Mouse (Mus musculus) intestine, postnatal 0 days (tissue): ENCODE data around the gene AA467197. TPM values are rescaled to one million over a fixed set of nuclear protein-coding genes. Genes with fewer than 3 reads are reported as not detected.

Experiments
- ATAC-seq: fragments of 200-750 bp; cut with Nextera tagmentation; 2 replicates; pipeline ENCODE4 v1.8.0; 2017; ENCODE audit warnings: mild to moderate bottlenecking, moderate TSS enrichment, moderate library complexity
- H3K27ac ChIP-seq: fragments of 300-500 bp; sonication (generic); 2 replicates; pipeline ENCODE4 v1.5.1; 2014; ENCODE audit warnings: mild to moderate bottlenecking, low read depth, low read length, moderate library complexity
- H3K27me3 ChIP-seq: fragments of 300-500 bp; sonication (generic); replicated peaks from 2 replicates; pipeline ENCODE4 v1.6.1; 2014; ENCODE audit warnings: low read length, mixed read lengths; ENCODE audit not compliant: control insufficient read depth, insufficient read depth
- H3K36me3 ChIP-seq: fragments of 300-500 bp; sonication (generic); 2 replicates; pipeline ENCODE4 v1.6.1; 2014; ENCODE audit warnings: mild to moderate bottlenecking, moderate library complexity; ENCODE audit not compliant: control insufficient read depth, insufficient read depth
- H3K4me1 ChIP-seq: fragments of 300-500 bp; sonication (generic); replicated peaks from 2 replicates; pipeline ENCODE4 v1.6.1; 2014; ENCODE audit warnings: antibody characterized with exemption, low read length, mixed read lengths; ENCODE audit not compliant: control insufficient read depth, insufficient read depth
- H3K4me2 ChIP-seq: fragments of 300-500 bp; sonication (generic); replicated peaks from 2 replicates; pipeline ENCODE4 v1.6.1; 2014; ENCODE audit warnings: low read depth, mild to moderate bottlenecking, moderate library complexity
- H3K4me3 ChIP-seq: fragments of 300-500 bp; sonication (generic); 2 replicates; pipeline ENCODE4 v1.5.1; 2014; ENCODE audit warnings: low read depth, low read length
- H3K9ac ChIP-seq: fragments of 300-500 bp; sonication (generic); 2 replicates; pipeline ENCODE4 v1.6.1; 2014; ENCODE audit warnings: mild to moderate bottlenecking, low read depth, low read length
- H3K9me3 ChIP-seq: fragments of 300-500 bp; sonication (generic); 2 replicates; pipeline ENCODE4 v1.6.1; 2016; ENCODE audit warnings: mixed run types; ENCODE audit not compliant: control insufficient read depth
- CTCF ChIP-seq: sonication (generic); IDR thresholded peaks from 2 replicates; pipeline ENCODE4 v1.5.1; 2016; ENCODE audit warnings: low read depth, mild to moderate bottlenecking, control low read depth, antibody characterized with exemption, moderate library complexity
- WGBS: fragments of 180-500 bp; shearing (Covaris S2); extraction: QIAGEN DNeasy Blood & Tissue Kit; methylation state at CpG from one replicate; pipeline ENCODE4 v1.1.7; 2014; 5-methylcytosine and 5-hydroxymethylcytosine counted together
- microRNA counts: library from miRNA; unstranded; fragments of <30 nt; microRNA quantifications from one replicate; lab custom pipeline; 2016
- microRNA-seq: library from miRNA; unstranded; fragments of <30 nt; microRNA quantifications from one replicate; pipeline ENCODE4, GENCODE M21; 2016
- polyA plus RNA-seq: library from polyadenylated mRNA; unstranded; fragments of >200 nt; fragmentation: Nextera tagmentation; extraction: Ambion mirVana; gene quantifications from 2 replicates; pipeline ENCODE4 v1.2.1, GENCODE M21; 2015

The AA467197 gene
- polyA plus RNA-seq, 1 experiment from 2014 or later = 38.4 TPM

- peaks cover 11% of the 10 kb centered on the region for H3K9me3 ChIP-seq
- H3K9ac ChIP-seq = no peak overlapping the region
- H3K27me3 ChIP-seq = no peaks in the 10 kb centered on the region
- H3K36me3 ChIP-seq = peaks cover 14% of the 10 kb centered on the region; the same call in 1 of the 2 replicates
- 83% methylated on average over 5 of the region's 5 CpGs for WGBS
- TF ChIP-seq CTCF = no peak
- peak; percentile 36; the same call in 1 of the 2 replicates for ATAC-seq
- no peak overlapping the region for H3K4me3 ChIP-seq
- no peak overlapping the region for H3K27ac ChIP-seq
- no peak overlapping the region for H3K4me2 ChIP-seq
- H3K4me1 ChIP-seq = no peaks in the 10 kb centered on the region
Measured at GRCm38 (mm10) chr2:122681379-122682137, 44.8 kb downstream of the AA467197 start.

DNA sequence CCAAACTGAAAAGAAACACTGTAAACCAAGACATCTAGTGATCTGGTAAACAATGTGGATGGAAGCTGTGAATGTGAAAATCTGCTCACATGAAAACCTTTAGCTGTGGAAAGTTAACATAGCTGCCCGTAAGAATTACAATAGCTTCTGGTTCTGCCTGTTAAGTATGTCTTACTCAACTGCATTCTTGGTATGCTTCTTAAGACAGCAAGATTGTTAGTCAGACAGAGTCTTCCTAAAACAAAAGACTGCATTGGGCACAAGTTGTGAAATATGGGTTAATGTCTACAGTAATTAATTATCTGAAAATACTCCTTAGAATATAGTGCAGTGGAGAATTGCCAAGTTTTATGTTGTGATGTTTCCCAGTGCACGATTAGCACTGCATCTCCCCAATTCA is 45.7 kb downstream of the AA467197 start:
- H3K9me3 ChIP-seq = peaks cover 11% of the 10 kb centered on the region
- H3K9ac ChIP-seq = no peak overlapping the region
- 84% methylated on average over 2 of the region's 2 CpGs for WGBS
- no peak for ATAC-seq
- H3K36me3 ChIP-seq = peaks cover 17% of the 10 kb centered on the region
- H3K27me3 ChIP-seq = no peaks in the 10 kb centered on the region
- H3K4me3 ChIP-seq = no peak overlapping the region
- no peak for TF ChIP-seq CTCF
- H3K27ac ChIP-seq = no peak overlapping the region
- H3K4me2 ChIP-seq = no peak overlapping the region
- H3K4me1 ChIP-seq = no peaks in the 10 kb centered on the region

DNA sequence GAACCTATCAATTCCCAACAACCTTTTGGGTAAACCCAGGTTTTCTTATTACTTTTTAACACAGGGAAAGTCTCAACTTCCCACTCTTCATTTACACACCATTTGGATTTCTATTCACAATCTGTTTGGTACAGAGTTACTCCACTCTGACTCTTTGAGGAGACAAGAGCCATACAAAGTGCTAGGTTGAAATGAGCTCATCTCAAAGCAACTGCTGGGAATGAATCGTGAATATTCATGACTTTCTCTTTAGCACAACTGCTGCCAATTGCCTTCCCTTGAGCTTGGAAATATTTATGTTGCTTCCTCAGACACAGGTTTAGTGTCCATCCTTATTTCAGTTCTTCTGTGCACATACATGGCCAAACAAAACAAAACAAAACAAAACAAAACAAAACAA is 46.9 kb downstream of the AA467197 start:
- no peak for TF ChIP-seq CTCF
- H3K9me3 ChIP-seq = peaks cover 11% of the 10 kb centered on the region
- no peaks in the 10 kb centered on the region for H3K27me3 ChIP-seq
- no peak overlapping the region for H3K9ac ChIP-seq
- H3K4me1 ChIP-seq = no peaks in the 10 kb centered on the region
- no peak for ATAC-seq
- no peak overlapping the region for H3K4me2 ChIP-seq
- H3K36me3 ChIP-seq = peaks cover 17% of the 10 kb centered on the region
- 88% methylated on average over 1 of the region's 1 CpGs for WGBS
- no peak overlapping the region for H3K27ac ChIP-seq
- no peak overlapping the region for H3K4me3 ChIP-seq

GRCm38 (mm10) chr2:122686665-122687064 is 49.9 kb downstream of the AA467197 start:
- WGBS = 72% methylated on average over 6 of the region's 6 CpGs

More at GRCm38 (mm10) chr2:122686665-122687064, 49.9 kb downstream of the AA467197 start:
- Histone ChIP-seq H3K4me1 (no peaks in the 10 kb centered on the region), H3K36me3 (peaks cover 17% of the 10 kb centered on the region), H3K27ac (no peak overlapping the region), H3K9ac (no peak overlapping the region), H3K4me2 (no peak overlapping the region), H3K4me3 (no peak overlapping the region), H3K27me3 (no peaks in the 10 kb centered on the region), H3K9me3 (peaks cover 6% of the 10 kb centered on the region)
- no peak for TF ChIP-seq CTCF
- no peak for ATAC-seq

MicroRNAs encoded within 50 kb of the gene (microRNA counts, 519-probe panel; counts per million panel counts)
- not detected for microRNA mmu-miR-147 (lab: Ali Mortazavi, UCI)

Small RNA genes lying within 50 kb of the gene (microRNA-seq; reads per million reads assigned to microRNA genes)
- 41.6 reads per million, percentile 37 among the genes with 10 or more reads in this experiment for gene Mir147

Other genes starting within 250 kb of the AA467197 start
- gene Slc28a2, start 210.5 kb upstream of the AA467197 start, polyA plus RNA-seq = 67.7 and 75.5 TPM in 2 replicates
- gene Gm14085, start 152.0 kb upstream of the AA467197 start, polyA plus RNA-seq = 0.12 and 0.16 TPM in 2 replicates
- gene Gatm, start 25.7 kb upstream of the AA467197 start, polyA plus RNA-seq = 184 and 255 TPM in 2 replicates
- gene Slc30a4, start 65.7 kb downstream of the AA467197 start, polyA plus RNA-seq = 13.4 and 13.7 TPM in 2 replicates
- 34.6 and 38.3 TPM in 2 replicates for gene Bloc1s6, start 101.5 kb downstream of the AA467197 start, polyA plus RNA-seq
- gene Sqor, start 128.3 kb downstream of the AA467197 start, polyA plus RNA-seq = 58.3 and 62.2 TPM in 2 replicates